Mouse (Mus musculus): Measurements from ENCODE around the gene Akr1c12.

DNA sequence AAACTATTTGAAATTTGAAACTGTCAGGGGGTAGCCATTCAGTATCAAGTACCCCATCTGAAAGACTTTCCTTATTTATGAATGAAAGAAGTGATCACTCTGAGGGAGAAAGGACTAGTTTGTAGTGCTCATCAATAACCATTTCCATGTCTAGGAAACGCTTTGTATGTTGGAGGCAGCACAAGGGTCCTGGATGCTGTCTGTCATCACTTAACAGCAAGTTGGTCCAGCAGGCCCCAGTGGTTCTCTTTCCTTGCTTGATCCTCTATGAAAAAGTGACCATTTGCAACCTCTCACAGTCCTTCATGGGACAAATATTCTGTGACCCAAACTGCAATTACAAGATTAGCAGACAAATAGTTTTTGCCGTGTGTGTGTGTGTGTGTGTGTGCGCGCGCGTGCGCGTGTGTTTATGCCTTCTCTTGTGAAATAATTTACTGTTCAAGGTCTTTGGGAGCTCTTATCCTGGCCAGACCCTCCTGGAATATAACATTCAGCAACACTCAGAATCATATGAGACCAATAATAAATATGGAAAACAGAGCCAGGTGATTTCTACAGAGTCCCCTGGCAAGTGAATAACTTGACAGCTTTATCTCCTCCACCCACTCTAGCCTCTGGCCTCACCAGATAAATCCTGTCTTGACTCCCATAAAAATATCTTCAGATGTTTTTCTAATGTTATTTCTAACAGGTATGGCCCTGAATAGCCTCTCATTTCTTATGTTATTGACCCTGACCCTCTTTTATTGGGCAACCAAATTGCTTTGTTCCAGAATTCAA is 48.2 kb downstream of the Akr1c12 start:
- TF ChIP-seq CTCF (IDR thresholded peaks at IDR 0.05; ENCODE audit: control insufficient read depth, insufficient read depth, insufficient replicate concordance, low read depth, low read length), result no peak
- TF ChIP-seq POLR2A (IDR thresholded peaks at IDR 0.05; ENCODE audit: control insufficient read depth, low read depth, low read length), result no peak
